Mouse (Mus musculus): ENCODE measurements at regions not wholly inside any gene's neighbourhood (a gene's known extent, or its start where the extent isn't known, plus 50 kb on each side); places are given as distances from the start of the nearest gene placed in this dataset.
"Not testable (repeated sequence)": the region's sequence is repeated elsewhere in the genome, so short reads cannot be mapped to it uniquely, and the experiment has no call there.

- no peak for DNase-seq (ENCODE audit: low read depth, low spot score)
These were observed 55.9 kb upstream of the Inpp4b start for GRCm38 (mm10) chr8:81286280-81287034.

DNA sequence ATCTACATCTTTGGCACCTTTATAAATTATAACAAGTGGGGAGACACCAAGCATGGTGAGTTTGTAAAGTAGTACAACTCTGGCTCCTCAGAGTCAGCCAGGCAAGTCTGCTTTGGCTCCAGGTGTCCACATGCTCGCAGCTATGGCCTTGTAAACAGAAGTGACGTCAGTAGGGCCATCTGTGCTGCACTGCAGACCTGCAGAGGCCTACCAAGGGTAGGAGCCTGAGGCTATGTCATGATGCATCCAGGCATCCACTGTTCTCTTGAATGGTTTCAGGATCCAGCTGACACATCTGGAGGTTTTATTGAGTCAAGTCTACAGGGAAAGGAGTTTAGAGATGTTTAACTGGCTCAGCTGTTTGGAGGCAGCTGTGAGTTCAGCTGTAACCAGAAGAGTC, 82.3 kb upstream of the Inpp4b start:
- peak; percentile 10 for DNase-seq (ENCODE audit: low read depth, low spot score)

GRCm38 (mm10) chr8:81223872-81224271, 118.5 kb upstream of the Inpp4b start:
- DNase-seq (ENCODE audit: low read depth, low spot score): no peak

- DNase-seq (ENCODE audit: low read depth, low spot score): not testable (repeated sequence)
These were observed 155.1 kb upstream of the Inpp4b start for GRCm38 (mm10) chr8:81187061-81187790.

- DNase-seq (ENCODE audit: low read depth, low spot score): no peak
These were observed 160.8 kb upstream of the Usp38 start for GRCm38 (mm10) chr8:81175537-81175936.

GRCm38 (mm10) chr8:81147239-81147638, 132.5 kb upstream of the Usp38 start:
- peak; percentile 44 for DNase-seq (ENCODE audit: low read depth, low spot score)

GRCm38 (mm10) chr8:81106763-81107509, 92.2 kb upstream of the Usp38 start:
- no peak for DNase-seq (ENCODE audit: low read depth, low spot score)

DNA sequence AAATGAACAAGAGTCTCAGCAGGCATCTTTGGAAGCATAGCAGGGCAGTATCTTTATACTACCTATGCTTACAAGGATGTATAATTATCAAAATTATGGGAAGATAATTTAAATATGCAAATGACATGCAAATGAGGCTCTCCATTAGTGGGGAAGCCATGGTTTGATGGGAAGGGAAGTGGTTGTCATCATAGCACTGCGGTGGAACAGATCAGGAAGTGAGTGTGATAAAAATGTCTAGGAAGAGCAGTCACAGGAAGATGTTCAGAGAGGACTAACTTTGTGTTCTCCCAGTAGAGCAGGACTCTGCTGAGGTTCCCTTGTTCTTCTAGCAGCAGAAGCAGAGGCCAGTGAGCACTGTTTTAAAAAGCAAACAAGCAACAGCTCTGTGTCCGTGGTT, 84.2 kb upstream of the Usp38 start:
- no peak for DNase-seq (ENCODE audit: low read depth, low spot score)

DNA sequence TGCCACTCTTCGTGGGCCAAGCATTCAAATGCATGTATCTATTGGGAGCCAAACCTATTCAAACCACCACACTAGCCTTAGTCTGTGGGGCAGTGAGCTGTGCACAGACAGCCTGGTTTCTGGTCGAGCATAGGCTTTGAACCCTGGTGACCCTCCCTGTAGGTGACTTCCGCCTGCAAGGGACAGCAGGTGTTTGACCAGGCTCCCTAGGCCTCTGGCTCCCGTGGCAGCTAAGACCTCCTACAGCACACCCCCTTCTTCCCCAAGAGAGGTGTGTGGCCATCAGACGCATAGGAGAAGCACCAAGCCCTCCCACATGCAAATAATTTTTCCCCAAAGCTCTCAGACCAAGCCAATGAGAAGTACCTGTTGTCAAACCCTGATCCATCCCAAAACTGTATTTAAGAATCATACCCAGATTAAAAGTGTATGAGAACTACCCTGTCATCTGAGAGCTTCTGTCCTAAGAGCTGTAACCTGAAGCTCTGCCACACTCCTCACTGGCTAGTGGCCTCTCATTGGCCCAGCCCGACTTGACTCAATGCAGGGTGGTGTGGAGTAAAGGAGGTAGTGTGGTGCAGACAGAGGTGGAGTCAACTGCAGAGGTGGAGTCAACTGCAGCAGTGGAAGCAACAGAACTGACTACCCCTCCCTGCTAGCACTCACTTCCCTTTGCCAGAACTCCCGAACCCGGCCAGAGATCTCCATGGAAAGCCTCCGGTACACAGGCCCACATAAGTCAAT, 82.5 kb upstream of the Usp38 start:
- DNase-seq (ENCODE audit: low read depth, low spot score): no peak

DNA sequence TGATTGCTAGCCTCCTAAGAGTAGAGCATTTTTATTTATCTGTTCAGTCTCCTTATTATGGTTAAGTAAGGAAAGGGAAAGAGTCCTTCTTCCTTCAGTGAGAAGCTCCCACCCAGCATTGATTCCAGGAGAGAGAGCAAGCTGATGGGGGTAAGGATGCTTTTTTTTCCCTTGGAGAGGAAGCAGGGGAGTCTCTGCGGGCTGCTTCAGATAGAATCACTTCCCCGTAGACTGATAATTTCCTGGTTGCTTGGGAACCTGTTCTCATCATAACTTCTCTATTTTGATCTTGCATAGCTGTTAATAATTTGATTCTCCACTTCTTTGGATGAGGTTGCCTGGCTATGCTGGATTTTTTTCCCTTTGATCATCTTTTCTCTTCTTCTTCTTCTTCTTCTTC, 80.5 kb upstream of the Usp38 start:
- no peak for DNase-seq (ENCODE audit: low read depth, low spot score)

GRCm38 (mm10) chr8:81080865-81081637, 66.3 kb upstream of the Usp38 start:
- DNase-seq (ENCODE audit: low read depth, low spot score): no peak

GRCm38 (mm10) chr8:81079887-81080300, 65.2 kb upstream of the Usp38 start:
- peak; percentile 31 for DNase-seq (ENCODE audit: low read depth, low spot score)

DNA sequence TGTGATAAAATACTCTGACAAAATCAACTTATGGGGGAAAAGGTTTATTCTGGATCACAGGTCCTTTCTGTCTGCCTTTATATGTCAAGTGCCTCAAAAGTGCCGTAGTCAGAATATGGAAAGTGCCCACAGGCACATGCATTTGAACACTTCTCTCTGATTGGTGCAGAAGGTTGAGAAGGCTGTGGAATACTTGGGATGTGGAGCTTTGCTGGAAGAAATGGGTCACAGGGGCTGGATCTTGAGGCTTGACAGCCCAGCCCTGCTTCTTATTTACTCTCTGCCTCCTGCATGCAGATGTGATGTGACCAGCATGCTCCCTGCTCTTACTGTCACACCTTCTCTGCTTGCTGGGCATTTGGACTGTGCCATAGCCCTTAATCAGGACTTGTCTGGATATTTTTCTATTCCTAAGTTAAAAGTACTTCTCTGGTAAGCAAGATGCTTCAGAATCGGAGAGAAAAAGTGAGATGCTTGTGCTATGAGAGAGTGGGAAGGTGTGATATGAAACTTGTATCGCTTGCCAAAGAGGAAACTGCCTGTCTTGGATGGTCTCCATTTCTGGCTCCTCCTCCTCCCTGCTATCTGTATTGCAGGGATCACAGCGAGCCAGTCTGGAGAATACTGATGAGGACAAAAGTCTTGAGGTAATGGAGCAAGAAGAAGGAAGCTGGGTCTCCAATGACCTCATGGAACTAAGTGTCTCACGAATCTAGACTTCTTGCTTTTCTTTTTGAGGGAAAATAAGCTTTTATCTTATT, 54.5 kb upstream of the Usp38 start:
- DNase-seq (ENCODE audit: low read depth, low spot score): peak; percentile 81

DNA sequence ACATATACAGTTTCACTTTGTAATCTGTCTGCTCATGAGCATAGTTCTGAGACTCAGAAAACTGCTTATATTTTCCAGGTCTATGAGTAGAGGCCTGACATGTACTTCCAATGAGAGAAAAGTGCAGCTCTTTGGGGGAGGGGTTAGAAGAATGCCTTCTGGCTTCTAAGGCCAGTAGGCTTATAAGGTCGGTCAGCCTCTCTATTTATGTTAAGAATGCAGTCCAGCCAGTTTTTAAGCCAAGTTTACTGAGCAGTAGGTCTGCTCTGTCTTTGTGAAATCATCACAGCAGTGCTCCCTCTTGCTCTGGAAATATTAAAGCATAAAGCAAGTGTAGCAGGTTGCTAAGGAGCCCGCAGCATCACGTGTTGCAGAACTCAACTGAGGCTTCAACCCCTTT, 53.8 kb upstream of the Usp38 start:
- no peak for DNase-seq (ENCODE audit: low read depth, low spot score)

DNA sequence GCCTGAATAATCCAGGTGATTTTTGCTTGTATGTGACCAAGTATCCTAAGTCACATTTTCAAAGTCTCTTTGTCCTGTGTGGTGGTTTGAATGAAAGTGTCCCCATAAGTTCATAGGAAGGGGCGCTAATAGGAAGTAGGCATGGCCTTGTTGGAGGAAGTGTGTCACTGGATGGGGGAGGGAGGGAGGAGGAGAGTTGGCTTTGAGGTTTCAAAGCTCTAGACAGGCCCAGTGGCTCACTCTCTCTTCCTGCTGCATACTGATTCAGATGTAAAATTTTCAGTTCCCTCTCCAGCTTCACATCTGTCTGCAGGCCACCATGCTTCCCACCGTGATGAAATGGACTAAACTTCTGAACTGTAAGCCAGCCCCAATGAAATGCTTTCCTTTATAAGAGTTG, 52.0 kb upstream of the Usp38 start:
- DNase-seq (ENCODE audit: low read depth, low spot score): no peak
